Mouse (Mus musculus) heart, embryonic 16.5 days (tissue): Measurements from ENCODE around the gene Olfr1156. TPM values are rescaled to one million over a fixed set of nuclear protein-coding genes. Genes with fewer than 3 reads are reported as not detected.

Experiments used
- ATAC-seq: fragments of 200-750 bp; cut with Nextera tagmentation; replicated peaks from 2 replicates; pipeline ENCODE4 v1.8.0; 2017; ENCODE audit warnings: moderate number of reproducible peaks; ENCODE audit not compliant: insufficient read depth, low FRiP score; ENCODE audit errors: extremely low read depth
- H3K27ac ChIP-seq: fragments of 300-500 bp; sonication (generic); 2 replicates; pipeline ENCODE4 v1.5.1; 2014; ENCODE audit warnings: mild to moderate bottlenecking, low read length, control low read depth, moderate library complexity
- H3K27me3 ChIP-seq: fragments of 300-500 bp; sonication (generic); 2 replicates; pipeline ENCODE4 v1.6.1; 2014; ENCODE audit warnings: low read length, mixed read lengths; ENCODE audit not compliant: control insufficient read depth, insufficient read depth
- H3K36me3 ChIP-seq: fragments of 300-500 bp; sonication (generic); 2 replicates; pipeline ENCODE4 v1.6.1; 2014; ENCODE audit not compliant: control insufficient read depth, insufficient read depth
- H3K4me1 ChIP-seq: fragments of 300-500 bp; sonication (generic); 2 replicates; pipeline ENCODE4 v1.6.1; 2014; ENCODE audit warnings: low read length, mixed read lengths; ENCODE audit not compliant: control insufficient read depth, insufficient read depth
- H3K4me2 ChIP-seq: fragments of 300-500 bp; sonication (generic); 2 replicates; pipeline ENCODE4 v1.6.1; 2014; ENCODE audit warnings: low read depth, mild to moderate bottlenecking, control low read depth, low read length
- H3K4me3 ChIP-seq: fragments of 300-500 bp; sonication (generic); 2 replicates; pipeline ENCODE4 v1.5.1; 2014; ENCODE audit warnings: mild to moderate bottlenecking, control low read depth, low read length
- H3K9ac ChIP-seq: fragments of 300-500 bp; sonication (generic); 2 replicates; pipeline ENCODE4 v1.6.1; 2014; ENCODE audit warnings: low read length, control low read depth
- H3K9me3 ChIP-seq: fragments of 300-500 bp; sonication (generic); replicated peaks from 2 replicates; pipeline ENCODE4 v1.6.1; 2016; ENCODE audit warnings: low read length; ENCODE audit not compliant: control insufficient read depth
- WGBS: fragments of 180-500 bp; shearing (Covaris S2); extraction: QIAGEN DNeasy Blood & Tissue Kit; methylation state at CpG from one replicate; pipeline ENCODE4 v1.1.7; 2014; 5-methylcytosine and 5-hydroxymethylcytosine counted together
- polyA plus RNA-seq: library from polyadenylated mRNA; unstranded; fragments of >200 nt; fragmentation: Nextera tagmentation; extraction: Ambion mirVana; gene quantifications from 2 replicates; pipeline ENCODE4 v1.2.1, GENCODE M21; 2015

Gene Olfr1156
- polyA plus RNA-seq: not detected in 2 replicates

- no peaks in the 10 kb centered on the region for H3K36me3 ChIP-seq
- H3K27me3 ChIP-seq: no peaks in the 10 kb centered on the region
- H3K4me2 ChIP-seq: no peak within 1 kb of the TSS
- no peak for ATAC-seq
- H3K9me3 ChIP-seq: no peaks in the 10 kb centered on the region
- no peak within 1 kb of the TSS for H3K9ac ChIP-seq
- H3K4me3 ChIP-seq: no peak within 1 kb of the TSS
- H3K4me1 ChIP-seq: no peaks in the 10 kb centered on the region
- H3K27ac ChIP-seq: no peak within 1 kb of the TSS
These were observed at the start of gene Olfr1156 for GRCm38 (mm10) chr2:87953000-87953399. Gene Olfr1156 (minus strand): TSS chr2:87953100.

GRCm38 (mm10) chr2:87989813-87990212 lies 36.9 kb upstream of the Olfr1156 start, which contains the start of gene Olfr1158:
Gene Olfr1158 (plus strand): TSS chr2:87990113.
- no peak within 1 kb of the TSS for H3K9ac ChIP-seq
- ATAC-seq: no peak
- no peaks in the 10 kb centered on the region for H3K27me3 ChIP-seq
- H3K27ac ChIP-seq: no peak within 1 kb of the TSS
- no peak within 1 kb of the TSS for H3K4me2 ChIP-seq
- no peaks in the 10 kb centered on the region for H3K4me1 ChIP-seq
- H3K9me3 ChIP-seq: no peaks in the 10 kb centered on the region
- no peak within 1 kb of the TSS for H3K4me3 ChIP-seq
- H3K36me3 ChIP-seq: no peaks in the 10 kb centered on the region

DNA sequence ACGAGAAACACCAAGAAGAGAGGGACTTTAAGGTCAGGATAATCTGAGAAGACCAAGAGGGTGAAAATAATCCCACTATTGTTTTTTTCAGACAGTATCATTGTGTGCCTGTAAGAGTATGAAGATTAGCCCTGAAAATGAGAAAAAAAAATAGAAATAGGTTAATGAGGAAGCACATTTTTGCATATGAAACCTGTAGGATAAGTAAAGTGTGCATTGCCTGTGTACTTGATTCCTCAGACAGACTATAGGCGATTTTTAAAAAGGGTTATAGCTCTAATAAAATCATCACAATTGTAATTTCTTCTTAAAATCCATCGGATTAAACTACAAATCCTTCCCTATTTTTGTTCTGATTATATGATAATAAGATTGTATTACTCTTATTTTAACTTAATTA lies 21.7 kb upstream of the Olfr1156 start, which contains the start of gene Olfr74:
Gene Olfr74, minus strand, starts transcription at position 101 of the 400 bp plus-strand sequence.
- no peak within 1 kb of the TSS for H3K4me2 ChIP-seq
- H3K27ac ChIP-seq: no peak within 1 kb of the TSS
- no peaks in the 10 kb centered on the region for H3K36me3 ChIP-seq
- no peak within 1 kb of the TSS for H3K4me3 ChIP-seq
- ATAC-seq: no peak
- H3K27me3 ChIP-seq: no peaks in the 10 kb centered on the region
- no peaks in the 10 kb centered on the region for H3K9me3 ChIP-seq
- 63% methylated on average over 3 of the region's 3 CpGs for WGBS
- H3K9ac ChIP-seq: no peak within 1 kb of the TSS
- H3K4me1 ChIP-seq: no peaks in the 10 kb centered on the region

DNA sequence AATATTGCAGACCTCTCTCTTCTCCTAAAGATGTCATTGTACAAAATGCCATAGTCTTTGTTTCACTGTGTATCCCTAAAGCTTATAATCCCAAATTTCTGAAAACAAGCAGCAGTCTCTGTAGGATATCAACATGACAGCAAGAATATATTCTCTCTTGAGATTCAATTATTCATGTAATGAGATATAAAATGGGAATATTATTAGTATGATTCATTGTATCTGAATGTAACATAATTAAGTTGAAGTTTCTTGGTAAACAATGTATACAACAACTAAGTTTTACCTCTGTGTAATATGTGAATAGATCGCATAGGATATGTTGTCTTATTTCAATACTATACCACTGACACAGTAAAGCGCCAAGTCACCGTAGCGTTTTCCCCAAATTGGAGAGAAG lies 15.3 kb upstream of the Olfr1156 start, which contains the start of gene Olfr1157:
Gene Olfr1157, minus strand, starts transcription at position 101 of the 400 bp plus-strand sequence.
- no peaks in the 10 kb centered on the region for H3K36me3 ChIP-seq
- ATAC-seq: no peak
- 91% methylated on average over 4 of the region's 4 CpGs for WGBS
- H3K9me3 ChIP-seq: no peaks in the 10 kb centered on the region
- H3K4me1 ChIP-seq: no peaks in the 10 kb centered on the region
- no peak within 1 kb of the TSS for H3K9ac ChIP-seq
- H3K27me3 ChIP-seq: no peaks in the 10 kb centered on the region
- H3K27ac ChIP-seq: no peak within 1 kb of the TSS
- no peak within 1 kb of the TSS for H3K4me3 ChIP-seq
- no peak within 1 kb of the TSS for H3K4me2 ChIP-seq

- no peak for ATAC-seq
- 93% methylated on average over 1 of the region's 1 CpGs for WGBS
- no peak within 1 kb of the TSS for H3K4me2 ChIP-seq
These were observed 7.9 kb downstream of the Olfr1156 start, which contains the start of gene Olfr1155 for GRCm38 (mm10) chr2:87945037-87945436. Gene Olfr1155 (minus strand): TSS chr2:87945137.

GRCm38 (mm10) chr2:87905066-87905465 lies 47.8 kb downstream of the Olfr1156 start, which contains the start of gene Olfr1154:
Gene Olfr1154 (minus strand): TSS chr2:87905166.
- Histone ChIP-seq H3K9ac (no peak within 1 kb of the TSS), H3K4me1 (no peaks in the 10 kb centered on the region), H3K4me3 (no peak within 1 kb of the TSS), H3K36me3 (no peaks in the 10 kb centered on the region), H3K4me2 (no peak within 1 kb of the TSS), H3K27me3 (no peaks in the 10 kb centered on the region), H3K27ac (no peak within 1 kb of the TSS), H3K9me3 (no peaks in the 10 kb centered on the region)
- WGBS: 68% methylated on average over 1 of the region's 1 CpGs
- ATAC-seq: no peak

More at GRCm38 (mm10) chr2:87945037-87945436, 7.9 kb downstream of the Olfr1156 start, which contains the start of gene Olfr1155:
- Histone ChIP-seq H3K27ac (no peak within 1 kb of the TSS), H3K4me1 (no peaks in the 10 kb centered on the region), H3K27me3 (no peaks in the 10 kb centered on the region), H3K9me3 (no peaks in the 10 kb centered on the region; the same call in 1 of the 2 replicates), H3K4me3 (no peak within 1 kb of the TSS), H3K36me3 (no peaks in the 10 kb centered on the region), H3K9ac (no peak within 1 kb of the TSS)

Other genes starting within 250 kb of the Olfr1156 start
- not detected in 2 replicates for gene Olfr1137, start 239.9 kb downstream of the Olfr1156 start, polyA plus RNA-seq
- gene Olfr1138, start 213.1 kb downstream of the Olfr1156 start, polyA plus RNA-seq: not detected in 2 replicates
- gene Olfr1140, start 209.3 kb downstream of the Olfr1156 start, polyA plus RNA-seq: not detected in 2 replicates
- not detected in 2 replicates for gene Olfr1141, start 199.1 kb downstream of the Olfr1156 start, polyA plus RNA-seq
- gene Olfr152, start 173.6 kb downstream of the Olfr1156 start, polyA plus RNA-seq: not detected in 2 replicates
- not detected in 2 replicates for gene Olfr1143, start 152.5 kb downstream of the Olfr1156 start, polyA plus RNA-seq
- gene Olfr1145, start 143.3 kb downstream of the Olfr1156 start, polyA plus RNA-seq: not detected in 2 replicates
- gene Olfr1148, start 122.6 kb downstream of the Olfr1156 start, polyA plus RNA-seq: not detected in 2 replicates
- not detected in 2 replicates for gene Olfr1150-ps1, start 109.1 kb downstream of the Olfr1156 start, polyA plus RNA-seq
- gene Olfr1151, start 97.2 kb downstream of the Olfr1156 start, polyA plus RNA-seq: not detected in 2 replicates
- gene Olfr1152, start 86.6 kb downstream of the Olfr1156 start, polyA plus RNA-seq: not detected in 2 replicates
- gene Olfr1153, start 58.1 kb downstream of the Olfr1156 start, polyA plus RNA-seq: not detected in 2 replicates
- not detected in 2 replicates for gene Olfr1154, start 47.9 kb downstream of the Olfr1156 start, polyA plus RNA-seq
- not detected in 2 replicates for gene Olfr1155, start 8.0 kb downstream of the Olfr1156 start, polyA plus RNA-seq
- gene Olfr1157, start 15.2 kb upstream of the Olfr1156 start, polyA plus RNA-seq: not detected in 2 replicates
- gene Olfr74, start 21.6 kb upstream of the Olfr1156 start, polyA plus RNA-seq: not detected in 2 replicates
- gene Olfr1158, start 37.0 kb upstream of the Olfr1156 start, polyA plus RNA-seq: not detected in 2 replicates
- not detected in 2 replicates for gene Olfr1160, start 55.2 kb upstream of the Olfr1156 start, polyA plus RNA-seq
- gene Olfr1161, start 69.7 kb upstream of the Olfr1156 start, polyA plus RNA-seq: not detected in 2 replicates
- not detected in 2 replicates for gene Olfr73, start 84.6 kb upstream of the Olfr1156 start, polyA plus RNA-seq
- gene Olfr1162, start 98.0 kb upstream of the Olfr1156 start, polyA plus RNA-seq: not detected in 2 replicates
- gene Olfr1163, start 118.7 kb upstream of the Olfr1156 start, polyA plus RNA-seq: not detected in 2 replicates
- not detected in 2 replicates for gene Olfr1164, start 140.9 kb upstream of the Olfr1156 start, polyA plus RNA-seq
- gene Olfr1166, start 175.2 kb upstream of the Olfr1156 start, polyA plus RNA-seq: not detected in 2 replicates
- not detected in 2 replicates for gene Olfr1167, start 202.1 kb upstream of the Olfr1156 start, polyA plus RNA-seq
- gene Olfr1168, start 228.8 kb upstream of the Olfr1156 start, polyA plus RNA-seq: not detected in 2 replicates